Mouse (Mus musculus): ENCODE measurements around the gene Ticam1.

DNA sequence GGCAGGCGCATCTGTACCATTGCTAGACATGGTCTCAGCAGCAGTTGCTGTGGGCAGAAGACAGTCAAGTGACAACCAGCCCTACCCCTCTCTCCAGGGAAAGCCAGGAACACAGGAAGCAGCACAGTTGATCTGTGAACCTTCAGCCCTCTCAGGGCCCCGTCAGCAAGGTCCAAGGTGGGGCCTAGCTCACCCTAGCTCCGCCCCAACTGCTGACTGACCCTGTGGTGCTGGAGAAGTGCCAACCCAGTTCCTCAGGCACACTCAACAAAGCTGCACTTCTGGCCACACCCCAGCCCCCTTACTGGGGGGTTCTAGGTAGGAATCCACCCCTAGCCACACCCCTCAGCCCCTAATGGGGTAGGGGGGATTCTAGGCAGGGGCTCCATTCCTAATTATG, 11.2 kb upstream of the Ticam1 start:
- TF ChIP-seq CTCF (conservative IDR thresholded peaks at IDR 0.05; ENCODE audit: insufficient read depth, insufficient read length, low read depth, low read length) (no peak), POLR2A (IDR thresholded peaks at IDR 0.05; ENCODE audit: low read depth, low read length) (no peak)
